Mouse (Mus musculus) left cerebral cortex, postnatal 25 days (tissue): ENCODE measurements around the gene Esam. TPM values are rescaled to one million over a fixed set of nuclear protein-coding genes. Genes with fewer than 3 reads are reported as not detected.

Source experiments
- DNase-seq, 2 experiments: peaks; one replicate each; pipeline ENCODE4 v3.0.0; 2022; ENCODE audit warnings: low spot score in 2 of 2, mixed read lengths in 1 of 2
- intact Hi-C: fragments of 180-260 bp; cut with DNase I; formaldehyde crosslinking; loops from one replicate; pipeline ENCODE4 v1.15.1; 2025
- total RNA-seq, 2 experiments: library from RNA; stranded (reverse); gene quantifications; 2 replicates each; pipeline ENCODE4 v1.2.3; 2021

The Esam gene
- 10 to 100 TPM; 20.2 to 21.6 TPM for total RNA-seq

DNA sequence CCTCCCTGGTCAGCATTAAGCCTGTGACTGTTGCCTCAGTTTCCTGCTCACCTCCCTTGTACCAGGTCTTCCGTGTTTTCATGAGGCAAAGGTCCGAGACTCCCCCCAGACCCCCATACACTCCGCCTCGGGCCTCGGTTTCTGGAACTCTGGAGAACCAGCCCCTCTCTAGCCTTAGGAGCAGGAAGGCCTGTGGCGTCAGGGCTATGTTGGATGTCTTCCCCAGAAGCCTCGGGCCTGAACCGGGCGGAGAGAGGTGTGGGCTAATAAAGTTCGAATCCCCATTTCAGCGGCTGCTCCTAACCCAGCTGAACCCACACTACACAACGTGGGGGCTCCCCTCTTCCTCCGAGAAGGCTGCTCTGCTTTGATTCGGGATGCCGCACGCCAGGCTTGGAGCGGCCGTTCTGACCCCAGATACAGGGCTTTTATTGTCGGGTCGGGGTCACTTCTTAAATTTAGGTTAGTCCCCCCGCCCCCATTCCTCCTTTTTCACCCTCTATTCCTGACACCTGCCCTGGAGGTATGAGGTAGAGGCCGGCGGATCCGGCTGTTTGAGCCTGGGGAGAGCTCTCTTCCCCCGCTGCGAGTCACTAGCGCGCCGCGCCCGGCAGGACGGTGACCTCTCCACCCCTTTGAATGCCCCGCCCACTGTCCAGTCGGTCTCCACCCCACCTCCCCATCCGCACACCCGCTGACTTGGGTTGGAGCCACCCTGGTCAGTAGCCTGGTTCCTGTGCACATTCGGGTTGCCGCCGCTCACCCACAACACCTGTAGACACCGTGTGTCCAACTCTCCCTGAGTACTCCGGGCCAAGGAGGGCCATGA is at the start of gene Esam:
TSS of gene Esam (plus strand) at position 683 of the 829 bp plus-strand sequence.
- intact Hi-C loops = no loop called here
- DNase-seq = no peak

DNA sequence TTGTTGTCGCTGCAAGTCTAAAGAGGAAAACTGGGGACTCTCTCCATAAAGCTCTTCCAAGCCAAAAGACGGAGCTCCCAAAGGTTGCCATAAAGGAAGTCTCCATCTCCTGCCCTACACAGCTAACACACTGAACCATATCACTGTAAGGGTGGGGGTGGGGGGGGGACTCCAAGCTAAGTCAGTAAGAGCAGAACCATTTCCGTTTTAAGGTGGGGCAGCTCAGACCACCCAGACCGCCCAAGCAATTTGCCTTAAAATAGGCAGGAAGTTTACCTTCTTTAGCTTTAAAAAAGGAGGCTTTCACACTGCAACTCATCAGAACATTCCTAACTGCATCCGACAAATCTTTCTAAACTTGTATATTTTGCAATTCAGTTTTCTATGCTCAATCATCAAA is 42.7 kb upstream of the Esam start:
- intact Hi-C loops = no loop called here
- no peak for DNase-seq

GRCm38 (mm10) chr9:37488041-37488440 is 39.8 kb upstream of the Esam start:
- intact Hi-C loops = no loop called here
- no peak for DNase-seq

GRCm38 (mm10) chr9:37488611-37489396 is 39.1 kb upstream of the Esam start, which contains the start of gene Msantd2:
TSS of gene Msantd2 (plus strand) at chr9:37489319.
- DNase-seq = peak; percentile 85 to 89

GRCm38 (mm10) chr9:37489446-37490120 is 38.3 kb upstream of the Esam start:
- DNase-seq = peak; percentile 29 to 40
- intact Hi-C loops = no loop called here

More at GRCm38 (mm10) chr9:37488611-37489396, 39.1 kb upstream of the Esam start, which contains the start of gene Msantd2:
- intact Hi-C loops = no loop called here

GRCm38 (mm10) chr9:37495761-37496160 is 32.1 kb upstream of the Esam start:
- intact Hi-C loops = no loop called here
- no peak for DNase-seq

DNA sequence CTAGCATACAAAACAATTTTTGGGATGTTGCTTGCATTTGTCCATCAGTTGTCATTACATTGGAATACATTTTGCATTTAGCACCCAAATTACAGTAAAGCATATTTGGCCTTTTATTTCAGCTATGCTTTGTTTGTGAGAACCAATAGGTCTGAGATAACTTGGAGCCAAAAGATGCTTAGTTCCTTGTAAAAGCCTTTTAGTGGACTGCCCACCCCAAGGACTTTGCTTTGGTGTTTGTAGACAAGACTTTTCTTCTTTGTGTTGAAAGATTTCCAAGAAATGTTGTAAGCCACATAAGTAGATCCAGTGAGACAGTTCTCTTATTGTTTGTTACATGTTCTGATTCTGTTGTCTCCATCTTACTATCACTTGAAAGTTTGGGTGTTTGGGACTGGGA is 31.6 kb upstream of the Esam start:
- no peak for DNase-seq
- intact Hi-C loops = no loop called here

- intact Hi-C loops = no loop called here
- DNase-seq = no peak
These were observed 27.7 kb upstream of the Esam start for GRCm38 (mm10) chr9:37500201-37500600.

GRCm38 (mm10) chr9:37501170-37501569 is 26.7 kb upstream of the Esam start:
- DNase-seq = no peak
- intact Hi-C loops = no loop called here

DNA sequence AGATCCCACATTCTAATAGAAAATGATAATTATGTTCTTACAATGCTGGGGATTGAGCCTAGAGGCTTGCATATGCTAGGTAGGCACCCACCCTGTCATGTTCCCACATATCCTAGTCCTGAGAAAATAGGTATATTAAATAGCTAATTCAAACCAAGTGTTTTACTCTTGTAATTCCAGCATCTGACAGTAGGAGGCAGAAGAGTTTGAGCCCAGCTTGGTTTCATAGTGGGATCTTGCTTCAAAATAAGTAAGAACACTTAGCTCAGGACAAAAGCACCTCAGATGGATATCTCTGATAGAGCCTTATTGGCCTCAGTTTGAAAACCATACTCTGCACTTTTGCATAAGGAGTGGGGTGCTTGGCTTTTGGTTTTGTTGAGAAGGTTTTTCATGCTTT is 23.5 kb upstream of the Esam start:
- intact Hi-C loops = no loop called here

GRCm38 (mm10) chr9:37506023-37506422 is 21.9 kb upstream of the Esam start:
- DNase-seq = no peak

More for the DNA sequence above, 23.5 kb upstream of the Esam start:
- DNase-seq = no peak

DNA sequence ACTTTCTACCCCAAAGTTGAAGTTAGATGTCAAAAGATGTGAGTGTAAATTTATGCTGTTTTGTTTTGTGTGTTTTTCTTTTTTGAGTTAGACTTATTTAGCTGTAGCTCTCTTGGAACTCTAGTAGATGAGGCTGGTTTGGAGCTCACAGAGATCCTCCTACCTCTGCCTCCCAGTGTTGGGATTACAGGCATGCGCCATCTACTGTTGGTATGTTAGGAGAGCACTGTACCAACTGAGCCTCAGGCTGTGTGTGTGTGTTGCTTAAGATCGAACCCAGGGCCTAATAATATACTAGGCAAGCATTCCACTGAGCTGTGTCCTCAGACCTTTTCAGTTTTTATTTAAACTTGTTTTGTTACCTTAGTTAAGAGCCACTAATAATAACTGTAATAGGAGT is 15.8 kb upstream of the Esam start:
- intact Hi-C loops = no loop called here
- DNase-seq = no peak

More at GRCm38 (mm10) chr9:37506023-37506422, 21.9 kb upstream of the Esam start:
- intact Hi-C loops = no loop called here

- intact Hi-C loops = no loop called here
- no peak for DNase-seq
These were observed 13.4 kb upstream of the Esam start for GRCm38 (mm10) chr9:37514456-37514855.

DNA sequence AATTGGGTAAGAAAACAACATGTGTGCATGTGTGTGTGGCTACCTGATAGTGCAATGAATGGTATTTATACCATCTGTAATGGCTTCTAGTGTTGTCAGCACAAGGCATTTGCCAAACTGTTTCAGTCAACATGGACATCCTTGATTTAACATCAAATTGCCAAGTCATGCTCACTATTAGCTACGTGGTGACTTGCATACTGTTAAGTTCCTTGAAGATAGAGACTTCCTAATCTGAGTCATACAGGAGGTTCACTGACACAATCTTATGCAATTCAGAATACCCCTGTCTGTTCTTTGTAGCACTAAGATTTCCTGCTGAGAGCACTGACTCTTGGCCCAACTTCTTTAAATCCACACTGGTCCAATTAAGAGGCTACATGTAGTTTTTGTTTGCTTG is 10.4 kb upstream of the Esam start:
- no peak for DNase-seq
- intact Hi-C loops = no loop called here

DNA sequence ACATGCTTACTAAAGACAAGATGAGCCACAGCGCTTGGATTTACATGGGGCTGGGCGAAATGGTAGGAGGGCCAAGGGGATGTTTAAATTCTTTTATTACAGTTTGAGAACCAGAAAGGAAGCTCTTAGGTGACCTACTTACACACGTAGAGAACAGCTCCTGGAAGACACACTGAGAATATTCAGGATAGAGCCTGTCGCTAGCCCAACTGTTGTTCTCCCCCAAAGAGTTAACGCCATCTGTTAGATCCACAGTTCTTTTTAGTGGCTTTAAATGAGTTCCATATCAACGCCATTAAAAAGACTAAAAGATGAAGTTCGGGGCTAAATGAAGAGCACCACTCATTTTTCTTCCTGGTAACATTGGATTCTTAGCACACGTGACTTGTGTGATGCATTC is 8.9 kb upstream of the Esam start:
- DNase-seq = peak; percentile 37 to 78
- intact Hi-C loops = no loop called here

- DNase-seq = no peak
- intact Hi-C loops = no loop called here
These were observed 7.9 kb upstream of the Esam start for GRCm38 (mm10) chr9:37519995-37520394.

GRCm38 (mm10) chr9:37525461-37525860 is 2.4 kb upstream of the Esam start:
- intact Hi-C loops = no loop called here
- DNase-seq = no peak

- DNase-seq = no peak
- intact Hi-C loops = no loop called here
These were observed 1.2 kb upstream of the Esam start for GRCm38 (mm10) chr9:37526443-37527395.
